Mouse (Mus musculus): ENCODE data around the gene Tnc.

Tnc gene

DNA sequence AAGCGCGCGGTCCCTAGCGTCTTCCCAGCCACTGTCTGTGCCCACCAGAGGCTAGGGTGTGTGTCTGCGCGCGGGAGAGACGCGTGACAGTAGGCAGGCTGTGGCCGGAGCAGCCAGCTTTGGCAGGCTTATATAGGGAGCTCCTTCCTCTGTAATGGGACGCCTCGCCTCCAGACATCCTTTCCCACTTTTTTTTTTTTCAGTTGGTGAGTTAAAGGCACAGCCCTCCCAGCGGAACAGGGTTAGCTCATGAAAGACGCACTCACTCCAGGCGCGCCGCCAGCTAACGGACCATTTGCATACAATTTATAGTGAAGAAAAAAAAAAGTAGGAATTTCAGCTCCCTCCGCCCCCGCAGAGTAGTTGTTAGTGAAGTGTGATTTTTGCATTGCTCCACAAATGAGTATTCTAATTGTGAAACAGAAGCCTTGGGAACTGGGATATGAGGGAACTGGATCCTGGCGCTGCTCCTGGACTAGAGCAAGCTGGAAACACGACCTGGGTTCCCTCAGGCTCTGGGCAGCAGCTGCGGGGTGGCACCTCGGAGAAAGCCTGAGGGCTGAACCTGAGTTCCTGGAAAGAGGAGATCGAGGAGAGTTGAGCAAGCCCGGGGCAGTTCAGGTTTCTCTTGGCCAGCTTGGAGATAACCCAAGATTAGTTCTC lies at the start of gene Tnc:
Gene Tnc (minus strand): TSS at position 185 of the 663 bp plus-strand sequence.
- peak; percentile 10 to 33 for DNase-seq

DNA sequence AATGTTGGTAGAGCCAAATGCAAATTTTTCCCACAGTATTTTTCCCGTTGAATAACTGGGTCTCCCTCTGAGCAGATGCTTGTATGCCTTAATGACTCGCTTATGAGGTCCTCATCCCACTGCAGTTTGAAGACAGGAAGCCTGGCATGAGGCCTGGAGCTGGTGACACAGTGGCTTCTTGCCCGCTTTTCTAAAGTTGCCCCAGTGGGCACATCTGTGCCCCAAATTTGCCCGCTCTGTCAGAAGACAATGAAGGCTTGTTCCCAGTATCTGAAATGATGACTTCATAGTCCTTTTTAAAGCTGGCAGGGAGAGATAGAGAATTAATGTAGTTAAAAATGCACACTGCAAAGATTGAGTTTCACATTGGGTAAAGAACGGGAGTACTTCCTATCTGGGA lies 47.4 kb upstream of the Tnc start:
- no peak for DNase-seq

DNA sequence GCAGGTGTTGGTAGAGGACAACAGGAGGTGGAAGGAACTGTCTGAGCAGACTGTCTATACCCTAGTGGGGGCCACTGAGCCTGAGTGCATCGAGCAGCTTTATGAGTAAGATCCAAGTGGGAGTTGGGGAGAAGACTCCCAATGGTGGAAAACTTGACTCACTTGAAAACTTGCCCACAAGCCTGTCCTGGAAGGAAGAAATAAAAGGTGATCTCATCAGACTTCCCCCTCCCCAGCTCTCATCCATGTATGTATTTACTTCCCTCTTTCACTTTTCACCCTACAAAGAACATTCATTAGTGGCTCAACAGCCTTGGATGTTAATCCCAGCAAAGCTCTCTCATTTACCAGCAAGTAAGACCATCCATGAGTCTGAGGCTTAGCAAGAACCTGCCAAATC lies 46.0 kb upstream of the Tnc start:
- no peak for DNase-seq

DNA sequence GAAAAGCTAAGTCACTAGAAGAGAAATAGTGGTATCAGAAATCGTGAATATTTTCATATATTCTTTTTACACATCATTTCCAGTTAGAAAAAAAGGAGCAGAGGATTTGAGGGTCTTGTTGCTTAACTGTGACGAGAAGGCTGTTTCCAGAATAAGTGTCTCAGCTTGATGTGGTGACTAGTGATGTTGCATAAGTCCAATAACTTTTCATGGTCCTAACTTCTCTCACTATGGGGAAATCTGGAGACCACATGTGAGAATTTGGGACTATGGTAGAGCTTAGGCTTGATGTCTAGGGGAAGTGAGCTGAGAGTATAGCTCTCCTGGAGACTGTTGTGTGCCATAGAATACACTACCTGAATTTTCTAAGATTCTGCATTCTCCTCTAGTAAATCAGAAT lies 42.6 kb upstream of the Tnc start:
- no peak for DNase-seq

DNA sequence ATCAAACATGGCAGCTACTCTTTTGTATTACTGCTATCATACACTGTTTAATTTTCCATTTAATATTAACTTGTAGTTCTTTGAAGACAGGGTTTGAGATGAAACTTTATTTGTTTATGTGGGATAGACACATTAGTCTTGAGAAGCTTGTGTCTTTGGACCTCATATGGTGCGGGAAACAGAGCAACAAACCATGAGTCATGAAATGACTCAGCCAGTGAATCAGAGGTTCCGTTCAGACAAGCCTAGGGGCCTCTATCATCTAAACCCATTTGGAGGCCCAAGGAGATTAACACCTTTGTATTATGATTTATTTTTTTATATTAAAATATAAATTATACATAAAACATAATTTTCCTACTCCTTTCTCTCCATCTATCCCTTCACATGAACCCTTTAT lies 40.9 kb upstream of the Tnc start:
- no peak for DNase-seq

DNA sequence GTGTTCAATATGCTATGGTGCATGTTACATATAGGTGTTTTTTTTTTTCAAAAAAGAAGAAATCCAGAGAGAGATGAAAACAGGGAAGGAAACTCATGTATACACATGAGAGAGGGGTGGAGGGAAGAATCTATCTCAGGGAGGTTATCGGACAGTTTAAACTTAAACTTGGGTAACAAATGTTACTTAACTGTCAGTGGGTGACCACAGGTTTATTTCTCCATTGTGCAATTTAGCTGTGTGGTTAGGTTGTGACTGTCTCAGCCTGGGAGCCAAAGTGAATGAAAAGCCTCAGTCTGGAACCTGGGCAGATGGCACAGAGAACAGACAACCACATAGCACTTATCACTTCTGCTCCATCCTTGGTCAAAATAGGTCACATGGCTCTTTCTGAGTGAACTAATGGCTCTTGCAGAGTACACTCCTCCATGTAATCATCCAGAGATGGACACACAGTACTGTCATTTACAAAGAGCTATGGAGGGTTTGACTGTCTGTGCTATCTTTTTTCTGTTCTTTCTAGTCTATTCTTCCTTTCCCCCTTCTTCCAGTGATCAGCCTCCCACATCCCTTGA lies 39.3 kb upstream of the Tnc start:
- no peak for DNase-seq

DNA sequence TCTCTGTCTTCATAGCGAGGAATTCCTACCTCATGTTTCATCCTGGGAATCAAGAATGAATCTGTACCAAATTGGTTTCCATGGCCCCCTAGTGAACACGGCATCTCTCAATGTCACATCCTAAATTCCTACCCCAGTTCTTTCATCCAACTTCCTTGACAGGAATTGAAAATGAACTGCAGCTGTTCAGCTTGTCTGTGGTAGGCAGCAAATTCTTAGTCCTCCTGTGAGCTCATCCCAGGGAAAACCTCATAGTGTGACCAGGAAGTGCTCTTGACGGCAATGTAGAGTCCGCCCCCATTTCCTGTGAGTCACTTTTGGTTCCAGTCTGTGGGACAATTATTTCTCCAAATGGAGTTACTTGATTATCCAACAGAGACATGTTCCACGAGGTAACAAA lies 37.0 kb upstream of the Tnc start:
- DNase-seq = peak in 1 of 2 experiments; percentile 3

DNA sequence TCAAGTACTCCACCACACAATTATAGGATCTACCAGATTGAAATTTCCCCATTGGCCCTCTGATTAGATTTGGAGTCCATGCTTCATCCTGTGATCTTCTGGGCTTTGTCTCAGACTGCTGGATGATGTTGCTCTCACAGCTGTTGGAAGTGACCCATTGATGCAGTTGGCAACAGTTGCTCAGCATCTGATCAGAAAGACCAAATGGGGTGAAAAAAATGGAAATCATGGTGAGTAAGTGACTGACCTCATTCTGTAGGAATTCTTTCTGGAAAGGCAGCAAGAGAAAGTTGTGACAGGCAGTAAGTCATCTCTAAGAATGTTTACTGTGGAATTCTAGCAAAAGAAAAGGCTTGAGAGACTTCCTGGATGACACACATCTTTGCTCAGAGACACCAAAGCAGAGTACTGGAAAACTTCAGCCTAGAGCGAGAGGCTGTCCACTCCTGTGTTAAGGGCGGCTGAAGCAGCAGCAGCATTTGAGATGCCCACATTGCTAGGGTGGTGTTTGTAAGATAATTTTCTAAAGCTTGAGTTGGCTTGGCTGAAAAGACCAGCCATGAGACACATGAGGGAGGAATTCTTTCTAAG lies 31.3 kb upstream of the Tnc start:
- peak; percentile 17 to 35 for DNase-seq

DNA sequence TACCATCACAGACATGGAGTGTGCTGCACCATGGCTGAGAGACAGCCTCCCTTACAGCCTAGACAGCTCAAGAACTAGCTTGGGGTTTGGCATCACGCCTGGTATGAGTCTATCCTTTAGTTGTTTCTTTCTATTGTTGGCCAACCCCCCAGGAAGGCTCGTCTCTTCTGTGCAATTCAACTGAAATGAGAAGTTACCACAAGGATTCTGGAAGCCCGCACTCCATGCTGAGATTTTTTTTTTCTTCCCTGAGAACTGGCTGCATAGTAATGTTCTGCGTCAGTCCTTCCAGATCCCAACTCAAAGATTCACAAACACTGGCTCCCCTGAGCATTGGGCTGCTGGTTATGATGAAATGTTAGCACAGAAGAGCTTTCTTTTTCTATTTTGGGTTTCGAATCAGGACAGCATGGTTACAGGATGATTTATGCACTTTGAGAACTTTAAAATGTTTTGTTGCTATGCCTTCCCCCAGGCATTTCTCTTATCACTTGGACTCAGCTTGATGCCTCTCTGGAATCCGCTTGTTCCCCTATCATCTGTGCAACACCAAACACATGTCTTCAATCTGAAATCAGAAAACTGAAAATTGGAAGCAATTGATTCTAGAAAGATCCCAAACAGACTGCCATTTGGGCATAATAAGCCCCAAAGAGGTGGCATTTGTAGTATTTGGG lies 29.7 kb upstream of the Tnc start:
- peak in 1 of 2 experiments; percentile 4 for DNase-seq

DNA sequence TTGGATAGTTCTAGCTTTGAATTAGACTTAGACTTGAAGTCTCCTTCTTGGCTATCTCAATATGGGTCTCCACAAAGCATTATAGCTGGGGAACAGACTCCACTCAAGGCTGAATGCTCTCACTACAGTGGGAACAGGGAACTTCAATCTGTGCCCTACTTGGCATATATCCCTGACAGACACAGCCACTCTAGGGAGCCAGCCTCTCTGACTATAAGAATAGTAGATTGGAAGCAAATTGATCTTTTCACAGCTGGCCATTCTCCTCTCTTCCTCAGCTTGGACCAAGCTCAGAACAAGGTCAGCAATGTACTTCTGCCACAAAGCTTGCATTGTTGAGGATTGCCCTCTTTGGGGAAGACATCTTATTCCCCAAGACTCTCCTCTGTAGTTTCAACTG lies 27.9 kb upstream of the Tnc start:
- DNase-seq = no peak

DNA sequence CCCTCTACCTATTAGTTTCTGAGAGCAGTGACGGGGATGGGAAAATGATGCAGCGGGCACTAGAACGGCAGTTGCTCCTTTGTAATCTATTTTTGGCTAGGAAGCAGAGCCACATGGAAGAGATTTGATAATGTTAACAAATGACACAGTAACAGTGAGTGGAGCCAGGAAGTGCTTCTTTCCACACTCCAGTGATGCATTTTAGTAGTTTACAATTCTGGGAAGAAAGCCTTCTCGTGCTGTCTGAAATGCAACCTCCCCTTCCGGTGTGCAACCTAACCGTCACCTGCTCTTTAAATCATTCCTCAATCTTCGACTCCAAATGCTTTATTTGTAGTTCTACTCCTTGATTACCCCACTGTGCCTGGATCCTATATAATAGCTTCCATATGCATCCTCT lies 20.6 kb upstream of the Tnc start:
- DNase-seq = no peak

DNA sequence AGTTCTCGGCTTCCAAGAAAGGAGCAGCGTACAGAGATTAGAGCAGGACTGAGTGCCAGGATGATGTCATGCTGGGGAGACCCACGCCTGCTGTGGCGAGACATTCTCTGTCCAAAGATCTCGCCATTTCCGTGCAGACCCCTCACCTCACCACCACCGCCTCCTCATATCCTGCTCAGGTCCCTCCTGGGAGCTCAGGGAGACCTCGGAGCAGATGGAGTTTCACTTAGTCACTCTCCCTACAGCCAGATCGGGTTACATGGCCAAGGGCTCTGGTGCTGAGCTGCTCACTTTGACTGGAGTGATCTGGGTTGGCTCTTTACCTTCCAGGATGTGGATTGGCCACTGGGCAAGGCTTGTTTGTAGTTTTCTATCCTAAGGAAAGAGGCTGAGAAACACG lies 18.5 kb upstream of the Tnc start:
- no peak for DNase-seq

DNA sequence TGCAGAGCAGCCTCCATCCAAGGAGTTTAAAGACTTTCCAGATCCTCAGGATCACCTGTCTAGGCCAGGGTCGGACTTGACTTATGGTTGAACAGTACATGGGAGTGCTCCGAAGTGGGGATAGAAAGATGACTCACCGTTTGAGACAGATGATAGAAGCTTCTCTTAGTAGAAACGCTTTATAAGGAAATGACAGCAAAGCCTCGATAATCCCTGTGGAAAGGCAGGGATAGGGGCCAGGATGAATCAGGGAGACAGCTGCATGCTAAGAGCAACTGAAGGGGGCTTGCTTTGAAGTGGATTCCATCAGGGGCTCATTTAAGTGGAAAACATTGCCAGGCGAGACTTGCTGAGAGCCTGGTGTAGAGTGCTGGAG lies 12.0 kb upstream of the Tnc start:
- DNase-seq = no peak

DNA sequence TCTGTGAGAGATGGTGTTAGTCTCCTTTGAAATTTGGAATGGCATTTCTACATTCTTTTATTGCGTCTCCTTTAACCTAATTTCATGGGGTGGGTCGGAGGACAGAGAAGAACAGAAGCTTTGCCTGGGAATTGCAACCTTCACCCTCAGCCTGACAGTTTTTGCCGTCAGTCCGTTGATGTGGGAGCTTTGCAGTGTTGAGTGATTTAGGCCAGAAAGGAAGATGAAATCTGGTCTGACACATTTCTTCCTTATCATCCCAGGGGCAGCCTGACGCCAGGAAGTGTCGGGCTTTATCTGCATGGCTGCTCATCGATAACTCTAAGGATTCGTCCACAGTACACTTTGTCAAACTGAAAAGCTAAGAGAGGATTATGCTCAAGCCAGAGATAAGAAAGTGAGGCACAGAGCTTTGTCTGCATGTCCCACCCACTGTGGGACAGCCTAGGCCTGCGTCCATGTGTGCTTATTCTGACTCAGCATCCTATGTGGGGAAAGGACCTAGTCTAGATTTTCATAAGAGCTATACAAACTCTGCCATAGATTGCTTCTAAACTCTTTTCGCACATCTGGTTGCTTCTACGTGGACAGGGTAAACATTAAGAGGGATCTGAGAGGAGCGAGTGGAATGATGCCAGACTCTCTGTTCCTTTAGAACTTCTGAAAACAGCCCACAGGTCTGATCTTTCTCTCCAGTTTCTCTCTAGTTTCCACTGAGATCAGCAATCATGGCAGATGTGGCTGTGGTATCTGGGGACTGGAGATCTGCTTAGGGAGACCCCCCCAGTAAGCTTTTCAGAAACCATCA lies 11.4 kb upstream of the Tnc start:
- no peak for DNase-seq

DNA sequence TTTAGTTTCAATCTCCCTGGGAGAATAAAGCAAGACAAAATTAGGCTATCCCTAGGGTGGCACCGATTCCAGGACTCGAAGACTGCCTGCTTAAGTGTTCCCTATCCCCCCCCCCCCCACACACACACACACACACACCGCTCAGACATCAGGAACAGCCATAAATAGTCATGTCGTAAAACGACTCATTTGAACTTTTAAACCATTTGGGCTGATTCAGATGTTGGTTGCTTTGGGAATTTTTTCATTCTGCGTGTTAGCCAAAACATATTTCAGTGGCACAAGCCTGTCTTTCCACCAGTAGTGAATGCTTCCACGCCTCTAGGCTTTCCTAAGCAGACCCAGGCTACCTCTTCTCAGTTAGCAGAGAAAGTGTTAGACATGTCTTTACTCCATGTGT lies 1.4 kb upstream of the Tnc start:
- no peak for DNase-seq

DNA sequence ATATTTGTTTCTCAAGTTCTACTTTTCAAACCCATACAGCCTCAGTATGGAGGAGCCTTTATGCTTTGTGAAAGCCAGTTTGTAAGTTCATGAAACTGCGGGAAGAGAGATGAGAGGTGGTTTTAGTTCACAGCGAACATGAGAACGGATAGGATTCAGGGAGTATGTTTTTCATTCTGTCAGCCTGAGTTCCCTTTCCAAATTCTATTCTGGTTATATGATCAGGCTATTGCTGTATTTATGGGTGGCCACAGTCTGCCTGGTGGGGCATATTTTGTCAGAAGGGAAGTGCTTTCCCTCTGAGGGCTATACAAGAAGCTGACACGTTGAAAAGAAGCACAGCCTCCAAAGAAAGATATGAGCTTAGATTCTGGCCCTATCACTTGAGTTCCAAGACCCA lies 2.9 kb downstream of the Tnc start:
- DNase-seq = no peak

DNA sequence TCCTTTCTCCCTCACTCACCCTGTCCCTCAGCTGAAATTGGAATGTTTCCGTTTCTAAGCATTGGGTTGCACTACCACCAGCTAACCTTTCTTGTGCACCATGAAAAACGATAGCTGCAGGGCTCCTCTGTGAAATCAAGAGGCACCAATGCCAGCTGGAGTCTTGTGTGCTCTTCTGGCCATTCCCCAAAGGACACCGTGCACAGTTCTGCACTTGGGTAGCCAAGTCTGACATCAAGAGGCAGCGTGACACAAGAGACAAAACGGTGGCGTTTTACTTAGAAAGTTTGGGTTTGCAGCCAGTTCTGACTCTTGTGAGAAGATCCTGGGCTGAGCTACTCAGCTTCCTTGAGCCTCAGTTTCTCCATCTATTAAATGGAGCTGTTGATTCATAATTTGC lies 3.4 kb downstream of the Tnc start:
- no peak for DNase-seq

DNA sequence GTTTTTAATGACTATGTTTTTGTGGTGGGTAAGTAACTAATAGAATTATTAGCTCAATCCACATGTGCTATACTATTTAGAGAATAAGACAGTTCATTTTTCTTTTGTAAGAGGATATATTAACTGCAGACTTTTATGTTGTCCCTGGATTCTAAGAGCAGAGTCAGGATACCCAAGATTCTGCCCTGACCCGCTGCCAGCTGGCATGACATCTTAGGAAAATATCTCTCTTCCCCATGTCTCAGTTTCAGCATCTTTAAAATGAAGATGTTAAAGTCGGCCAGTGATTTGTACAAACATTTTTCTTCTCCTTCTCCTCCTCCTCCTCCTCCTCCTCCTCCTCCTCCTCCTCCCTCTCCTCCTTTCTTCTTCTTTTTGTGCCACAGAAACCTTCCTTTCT lies 7.7 kb downstream of the Tnc start:
- no peak for DNase-seq

DNA sequence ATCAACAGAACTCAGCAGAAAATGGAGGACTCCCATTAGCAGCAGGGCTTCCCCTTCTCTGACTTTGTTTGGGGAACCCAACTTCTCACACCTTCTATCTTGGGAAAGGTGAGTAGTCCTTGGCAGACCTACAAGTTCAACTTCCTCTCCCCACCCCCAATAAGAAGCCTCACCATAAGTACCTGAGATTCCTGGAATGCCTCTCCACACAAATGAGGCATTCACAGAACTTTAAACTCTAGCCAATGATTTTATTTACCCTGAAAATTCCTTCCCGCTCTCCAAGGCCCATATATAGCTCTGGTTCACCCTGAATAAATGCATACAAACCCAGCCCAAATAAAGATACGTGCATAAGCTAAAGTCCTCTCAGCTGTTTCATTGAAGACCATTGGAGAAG lies 9.3 kb downstream of the Tnc start:
- peak; percentile 35 to 50 for DNase-seq

DNA sequence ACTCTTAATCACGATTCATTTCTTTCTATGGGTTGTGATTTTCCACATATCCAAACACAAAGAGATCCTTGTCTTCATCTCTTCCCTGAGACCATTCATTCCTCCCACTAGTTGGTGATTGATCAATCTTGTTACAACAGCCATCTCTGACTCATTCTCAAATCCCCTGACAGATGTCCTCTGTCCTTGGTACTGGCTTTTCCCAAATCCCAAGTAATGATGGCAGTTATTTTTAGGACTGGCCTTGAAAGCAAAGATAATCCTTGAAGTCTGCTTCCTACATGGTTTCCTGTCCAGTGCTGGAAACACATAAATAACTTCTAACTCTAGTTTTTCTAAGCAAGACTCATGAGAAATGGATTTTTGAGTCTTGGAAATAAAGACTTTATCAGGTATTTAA lies 12.1 kb downstream of the Tnc start:
- no peak for DNase-seq

DNA sequence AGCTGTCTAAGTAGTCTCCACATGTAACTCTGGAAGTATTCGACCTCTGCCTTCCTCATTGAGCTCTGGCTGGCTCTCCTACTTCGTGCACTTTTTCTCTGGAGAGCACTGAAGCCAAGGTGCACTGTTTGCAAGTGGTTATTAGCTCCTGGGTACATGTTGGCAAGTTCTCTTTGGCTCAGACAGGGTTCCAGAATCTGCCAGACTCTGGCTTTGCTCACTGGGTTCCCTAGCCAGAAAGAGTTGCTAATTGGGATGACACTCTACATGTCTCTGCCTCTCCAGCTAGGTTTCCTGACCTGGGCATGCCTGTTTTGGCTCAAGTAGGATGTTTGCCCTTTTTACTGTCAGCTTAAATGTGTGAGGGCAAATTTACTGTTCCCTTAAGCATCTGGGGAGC lies 13.6 kb downstream of the Tnc start:
- no peak for DNase-seq

DNA sequence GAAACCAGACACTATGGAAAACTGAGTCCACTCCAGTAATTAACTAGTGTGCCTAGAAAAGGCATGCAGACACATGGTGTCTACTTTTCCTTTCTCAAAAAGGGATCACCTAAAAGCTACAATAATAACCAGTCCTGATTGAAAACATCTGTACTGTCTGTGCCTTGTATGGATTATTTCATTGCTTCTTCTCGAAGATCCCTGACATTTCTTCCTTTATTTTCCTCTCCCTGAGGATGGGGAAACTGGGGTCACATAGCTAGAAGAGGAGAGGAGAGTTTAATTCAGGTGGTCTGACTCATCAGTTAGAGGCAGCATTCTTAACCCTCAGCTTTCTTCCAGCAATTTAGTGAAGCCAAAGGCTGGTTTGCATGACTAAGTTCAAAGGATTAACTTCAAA lies 17.3 kb downstream of the Tnc start:
- DNase-seq = no peak

DNA sequence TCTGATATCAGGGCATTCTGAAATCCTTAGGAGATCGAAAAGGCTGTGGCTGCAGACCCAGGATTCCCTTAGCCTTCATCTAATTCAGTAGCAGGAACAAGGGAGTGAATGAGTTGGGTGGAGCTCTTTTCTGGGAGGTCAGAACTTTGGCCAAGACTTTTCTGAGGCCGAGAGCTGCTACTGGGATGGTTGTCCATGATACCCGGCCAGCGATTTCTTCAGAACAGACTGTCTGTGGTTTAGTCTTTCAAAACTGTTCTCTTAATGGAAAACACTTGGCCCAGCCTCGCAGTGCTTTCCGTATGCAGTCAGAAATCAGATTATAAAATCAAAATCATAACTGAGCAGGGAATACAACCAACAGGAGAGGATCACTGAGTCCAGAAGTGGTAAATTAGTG lies 21.2 kb downstream of the Tnc start:
- DNase-seq = peak; percentile 17 to 34
